Mouse (Mus musculus): Measurements from ENCODE around the gene Rdh7.
A peak's percentile ranks its signal among the peaks of the same experiment; 100 is the strongest.
"Not testable (repeated sequence)": the region's sequence is repeated elsewhere in the genome, so short reads cannot be mapped to it uniquely, and the experiment has no call there.

Rdh7 gene

DNA sequence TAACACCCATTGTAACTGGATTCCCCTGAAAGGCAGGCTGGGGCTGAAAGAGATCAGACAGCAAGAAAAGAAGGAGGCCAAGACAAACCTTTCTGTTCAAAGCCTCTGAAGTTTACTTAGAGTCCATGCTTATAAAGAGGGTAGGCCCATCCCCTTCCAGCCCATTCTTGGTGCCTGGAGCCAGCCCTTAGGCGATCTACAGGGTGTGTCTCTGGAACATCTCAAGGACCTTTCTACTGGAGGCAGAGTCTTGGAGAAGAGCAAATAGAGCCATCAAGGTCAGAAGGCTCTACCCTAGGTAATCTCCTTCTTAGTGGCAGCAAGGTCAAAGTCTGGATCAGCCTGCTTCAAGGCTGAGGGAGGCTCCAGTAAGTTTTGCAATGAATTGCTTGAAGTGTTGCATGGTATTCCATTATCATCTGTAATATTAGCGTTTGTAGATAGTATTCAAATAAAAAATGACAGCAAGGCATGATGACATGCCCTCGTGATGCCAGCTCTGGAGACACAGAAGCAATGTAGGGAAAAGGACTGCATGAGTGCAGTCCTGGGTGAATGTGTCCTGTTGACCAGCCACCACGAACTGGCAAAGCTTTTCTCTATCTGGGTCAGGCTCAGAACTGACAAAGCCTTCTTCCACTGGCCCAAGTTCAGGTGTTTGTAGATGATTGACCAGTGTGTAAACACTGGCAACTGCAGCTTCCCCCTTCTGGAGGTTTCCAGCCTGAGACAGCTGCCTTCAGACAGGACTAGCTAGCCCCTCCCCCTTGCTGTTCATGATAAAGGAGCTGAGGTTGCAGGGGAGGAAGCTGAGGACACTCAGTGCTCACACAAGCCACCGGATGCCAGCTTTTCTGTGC, 4.8 kb upstream of the Rdh7 start:
- not testable (repeated sequence) for DNase-seq (ENCODE audit: low read depth, low spot score)

DNA sequence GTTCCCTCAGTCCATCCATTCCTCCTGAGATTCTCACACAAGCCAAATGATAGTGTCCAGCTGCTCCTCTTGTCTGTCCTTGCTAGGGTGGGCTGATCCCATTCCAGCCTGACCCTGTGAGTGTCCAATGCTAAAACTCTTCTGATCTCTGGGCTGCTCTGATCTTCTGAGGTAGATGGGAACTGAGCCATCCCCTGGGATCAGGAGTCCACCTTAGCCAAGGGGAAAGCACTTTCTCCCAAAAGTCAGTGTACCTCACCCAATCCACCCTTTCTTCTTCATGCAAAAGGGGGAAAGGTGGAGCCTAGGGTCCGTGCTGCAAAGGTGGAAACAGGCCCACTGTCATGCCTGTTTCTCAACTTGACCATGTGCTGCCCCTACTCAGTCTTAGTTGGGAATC, 2.9 kb upstream of the Rdh7 start:
- DNase-seq (ENCODE audit: low read depth, low spot score): no peak

DNA sequence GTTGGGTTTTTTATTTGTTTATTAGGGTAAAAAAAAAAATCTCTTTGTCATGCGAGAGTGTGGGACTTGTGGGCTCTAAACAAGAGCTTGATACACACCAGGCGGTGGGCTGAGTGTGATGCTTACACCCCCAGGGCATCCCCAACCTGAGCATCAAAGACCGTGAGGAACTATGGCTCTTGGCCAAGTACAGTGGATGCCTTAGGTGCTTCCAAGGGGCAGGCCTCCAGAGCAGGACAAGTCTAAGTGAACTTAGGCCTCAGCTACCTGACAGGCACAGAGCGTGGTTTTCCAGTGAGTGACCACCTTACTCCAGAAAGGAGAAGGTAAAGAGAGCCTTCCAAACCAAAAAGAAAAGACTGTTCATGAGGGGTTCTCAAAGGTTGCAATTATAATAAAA, 1.6 kb downstream of the Rdh7 start:
- no peak for DNase-seq (ENCODE audit: low read depth, low spot score)

DNA sequence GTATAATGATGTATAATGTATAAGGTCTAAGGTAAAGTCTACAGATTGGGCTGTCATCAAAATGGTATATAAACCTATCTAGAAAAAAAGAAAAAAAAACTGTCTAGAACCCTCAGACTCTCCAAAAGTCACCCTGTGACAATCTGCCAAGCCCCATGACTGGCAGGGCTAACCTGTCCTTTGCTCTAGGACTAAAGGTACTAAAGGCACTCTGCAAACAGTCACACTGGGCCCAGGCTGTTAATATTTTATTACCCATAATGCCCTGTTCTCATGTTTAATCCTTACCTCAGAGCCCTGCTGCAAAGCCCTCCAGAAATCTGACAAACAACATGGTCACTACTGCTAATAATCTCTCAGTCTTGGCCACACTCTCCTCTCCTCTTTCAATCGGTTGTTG, 2.1 kb downstream of the Rdh7 start:
- no peak for DNase-seq (ENCODE audit: low read depth, low spot score)

DNA sequence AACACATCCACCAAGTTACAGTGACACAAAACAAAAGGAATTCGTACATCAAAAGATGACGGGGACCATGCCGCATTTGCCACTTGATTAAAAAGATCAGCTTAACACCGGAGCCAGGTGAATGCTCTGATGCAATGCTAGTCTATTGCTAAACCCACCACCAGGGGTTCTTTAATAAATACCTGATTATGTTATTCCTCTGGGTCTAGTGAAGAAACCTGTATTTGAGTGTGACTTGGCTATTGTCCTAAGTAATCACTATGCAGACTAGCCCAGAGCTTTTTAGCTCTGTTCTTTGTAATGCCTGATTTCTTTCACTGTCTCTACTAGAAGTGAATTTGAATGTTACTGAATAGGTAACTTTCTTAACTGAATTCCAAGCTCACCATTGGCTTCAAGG, 7.6 kb downstream of the Rdh7 start:
- no peak for DNase-seq (ENCODE audit: low read depth, low spot score)

DNA sequence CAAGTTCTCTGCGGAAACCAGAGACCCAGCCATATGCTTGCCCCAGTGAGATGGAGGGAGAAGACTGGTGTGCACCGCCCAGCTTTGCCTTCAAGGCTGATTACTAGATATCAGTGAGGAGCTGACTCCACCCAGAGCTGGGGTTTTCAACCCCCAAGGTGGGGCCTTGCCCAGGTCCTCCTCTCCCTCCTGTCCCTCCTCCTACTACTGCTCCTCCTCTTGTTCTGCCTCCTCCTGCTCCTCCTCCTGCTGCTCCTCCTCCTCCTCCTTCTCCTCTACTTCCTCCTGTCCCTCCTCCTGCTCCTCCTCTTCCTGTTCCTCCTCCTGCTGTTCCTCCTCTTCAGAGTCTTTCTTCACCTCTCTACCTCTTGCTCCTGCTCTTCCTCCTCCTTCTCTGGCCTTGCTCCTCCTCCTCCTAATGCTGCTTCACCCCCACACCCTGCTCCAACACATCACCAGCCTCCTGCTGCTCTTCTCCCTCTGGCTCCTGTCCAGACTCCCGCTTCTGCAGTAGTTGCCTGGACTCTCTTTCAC, 9.4 kb downstream of the Rdh7 start:
- DNase-seq (ENCODE audit: low read depth, low spot score): peak; percentile 50

DNA sequence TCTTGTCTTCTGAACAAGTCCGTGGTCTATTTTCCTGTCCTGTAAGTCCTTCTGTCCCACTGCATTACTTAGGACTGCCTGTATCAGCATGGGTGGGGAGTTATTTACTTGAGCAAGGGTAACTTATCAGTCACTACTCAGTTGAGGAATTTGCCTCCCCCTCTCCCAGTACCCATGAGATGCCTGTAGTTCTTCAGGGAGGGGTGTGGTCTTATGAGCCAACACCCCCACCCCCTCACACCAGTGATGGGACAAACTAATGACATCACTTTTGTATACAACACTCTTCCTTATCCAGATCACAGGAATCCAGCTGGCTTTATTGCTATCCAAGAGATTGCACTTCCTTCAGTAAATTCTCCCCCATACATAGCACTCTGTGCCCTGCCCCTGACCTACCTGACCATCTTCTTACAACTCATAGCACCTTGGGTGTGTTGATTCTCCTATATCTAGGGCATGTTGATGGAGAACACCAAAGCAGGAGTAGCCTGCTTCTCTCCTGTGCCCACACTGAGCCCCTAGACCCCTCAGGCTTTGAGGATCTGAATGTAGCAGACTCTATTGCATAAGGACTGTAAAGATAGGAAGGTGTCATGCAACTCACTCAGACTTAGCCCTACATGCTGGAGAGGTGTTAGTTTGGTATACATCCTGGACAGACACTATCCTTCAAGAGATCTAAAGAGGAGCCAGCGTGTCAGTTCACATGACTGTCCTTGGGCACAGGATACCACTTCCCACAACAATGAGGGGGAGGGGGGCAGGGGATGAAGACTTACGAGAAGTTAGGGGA, 10.2 kb downstream of the Rdh7 start:
- no peak for DNase-seq (ENCODE audit: low read depth, low spot score)

DNA sequence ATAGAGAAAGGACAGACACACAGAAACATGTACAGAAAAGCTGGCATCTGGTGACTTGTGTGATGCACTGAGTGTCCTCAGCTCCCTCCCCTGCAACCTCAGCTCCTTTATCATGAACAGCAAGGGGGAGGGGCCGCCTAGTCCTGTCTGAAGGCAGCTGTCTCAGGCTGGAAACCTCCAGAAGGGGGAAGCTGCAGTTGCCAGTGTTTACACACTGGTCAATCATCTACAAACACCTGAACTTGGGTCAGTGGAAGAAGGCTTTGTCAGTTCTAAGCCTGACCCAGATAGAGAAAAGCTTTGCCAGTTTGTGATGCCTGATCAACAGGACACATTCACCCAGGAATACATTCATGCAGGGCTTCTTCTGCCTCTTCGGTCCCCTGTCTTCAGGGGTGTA, 10.9 kb downstream of the Rdh7 start:
- no peak for DNase-seq (ENCODE audit: low read depth, low spot score)

DNA sequence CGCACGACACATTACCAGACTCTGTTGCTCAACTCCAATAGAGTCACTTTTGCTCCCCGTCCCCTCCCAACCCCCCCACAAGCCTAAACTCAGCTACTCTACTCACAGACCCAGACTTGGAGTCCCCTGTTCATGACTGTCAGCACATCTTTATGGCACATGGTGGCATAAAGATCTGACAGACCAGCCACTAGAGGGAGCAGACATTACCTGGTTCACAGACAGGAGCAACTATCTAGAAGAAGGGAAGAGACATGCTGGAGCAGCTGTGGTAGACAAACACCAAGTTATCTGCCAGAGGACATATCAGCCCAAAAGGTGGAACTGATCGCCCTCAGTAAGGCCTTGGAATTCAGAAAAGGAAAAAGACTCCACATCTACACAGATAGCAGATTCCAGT, 16.1 kb downstream of the Rdh7 start:
- DNase-seq (ENCODE audit: low read depth, low spot score): peak; percentile 23

DNA sequence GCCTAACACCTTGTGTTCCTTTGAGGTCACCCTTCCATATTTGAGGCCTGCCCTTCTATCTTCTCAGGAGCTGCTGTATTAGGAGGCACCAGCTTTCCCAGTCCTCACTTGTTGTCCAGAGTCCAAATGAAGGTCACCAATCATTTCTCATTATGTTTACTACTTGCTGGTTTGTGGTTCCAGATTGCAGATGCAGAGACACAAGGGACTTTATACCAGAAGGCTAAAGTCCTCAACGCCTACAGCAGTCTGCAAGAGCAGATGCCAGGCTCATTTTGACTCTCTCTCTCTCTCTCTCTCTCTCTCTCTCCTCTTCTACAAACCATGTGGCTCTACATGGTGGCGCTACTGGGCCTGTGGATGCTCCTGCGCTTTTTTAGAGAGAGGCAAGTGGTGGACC, 22.4 kb downstream of the Rdh7 start, which contains the start of gene Rdh16f2:
Rdh16f2 (plus strand) TSS at position 243 of the 400 bp plus-strand sequence.
- no peak for DNase-seq (ENCODE audit: low read depth, low spot score)

DNA sequence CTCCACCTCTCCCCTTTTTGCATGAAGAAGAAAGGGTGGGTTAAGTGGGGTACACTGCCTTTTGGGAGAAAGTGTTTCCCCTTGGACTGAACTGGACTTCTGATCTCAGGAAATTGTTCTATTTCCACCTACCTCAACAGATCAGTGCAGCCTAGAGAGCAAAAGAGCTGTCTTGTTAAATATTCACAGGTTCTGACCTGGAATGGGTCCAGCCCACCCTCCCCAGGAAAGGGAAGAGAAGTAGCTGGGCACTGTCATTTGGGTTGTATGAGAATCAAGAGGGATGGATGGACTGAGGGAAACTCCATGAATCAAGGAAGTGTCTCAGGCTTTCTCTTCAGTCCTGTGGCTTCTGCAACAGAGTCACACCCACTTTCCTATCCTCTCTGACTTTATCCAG, 23.7 kb downstream of the Rdh7 start:
- DNase-seq (ENCODE audit: low read depth, low spot score): no peak

DNA sequence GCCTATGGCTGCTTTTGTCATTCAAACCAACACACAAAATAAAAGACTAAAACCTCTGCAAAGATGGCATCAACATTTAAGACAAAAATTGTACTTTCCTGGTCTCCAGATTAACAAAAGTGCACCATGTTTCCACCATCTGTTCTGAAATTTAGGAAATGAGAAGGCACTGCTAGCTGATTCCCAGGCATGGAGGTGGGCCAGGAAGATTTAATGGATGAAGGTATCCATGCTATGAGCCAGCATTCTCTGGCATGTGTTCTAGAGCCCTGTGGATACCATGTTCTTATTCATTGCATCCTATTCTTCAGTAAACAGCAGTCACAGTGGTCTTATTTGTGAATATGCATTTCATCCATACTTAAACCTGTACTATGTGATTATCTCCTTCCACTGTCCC, 32.2 kb downstream of the Rdh7 start:
- DNase-seq (ENCODE audit: low read depth, low spot score): no peak

DNA sequence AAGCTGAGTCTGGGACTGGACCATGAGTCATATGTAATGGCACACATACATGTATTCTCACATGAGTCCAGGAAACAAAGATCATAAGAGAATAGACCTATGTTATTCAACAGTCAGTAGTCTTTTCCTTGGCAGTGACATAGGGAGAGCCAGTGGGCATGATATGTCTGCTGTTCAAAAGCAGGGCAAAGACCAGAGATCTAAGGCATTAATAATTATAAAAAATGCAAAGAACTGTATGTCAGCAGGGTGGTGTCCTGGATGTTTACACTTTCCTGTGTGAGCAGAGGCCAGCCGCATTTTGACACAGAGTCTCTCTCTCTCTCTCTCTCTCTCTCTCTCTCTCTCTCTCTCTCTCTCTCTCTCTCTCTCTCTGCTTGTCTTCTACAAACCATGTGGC, 39.0 kb downstream of the Rdh7 start, which contains the start of gene Rdh19:
Rdh19 (plus strand) TSS at position 301 of the 400 bp plus-strand sequence.
- no peak for DNase-seq (ENCODE audit: low read depth, low spot score)

DNA sequence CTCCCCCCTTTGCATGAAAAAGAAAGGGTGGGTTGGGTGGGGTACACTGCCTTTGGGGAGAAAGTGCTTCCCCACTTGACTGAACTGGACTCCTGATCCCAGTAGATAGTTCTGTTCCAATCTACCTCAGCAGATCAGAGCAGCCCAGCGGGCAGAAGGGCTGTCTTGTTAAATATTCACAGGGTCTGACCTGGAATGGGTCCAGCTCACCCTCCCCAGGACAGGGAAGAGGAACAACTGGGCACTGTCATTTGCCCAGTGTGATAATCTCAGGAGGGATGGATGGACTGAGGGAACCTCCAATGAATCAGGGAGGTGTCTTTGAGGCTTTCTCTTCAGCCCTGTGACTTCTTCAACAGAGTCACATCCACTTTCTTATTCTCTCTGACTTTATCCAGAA, 40.5 kb downstream of the Rdh7 start:
- no peak for DNase-seq (ENCODE audit: low read depth, low spot score)

DNA sequence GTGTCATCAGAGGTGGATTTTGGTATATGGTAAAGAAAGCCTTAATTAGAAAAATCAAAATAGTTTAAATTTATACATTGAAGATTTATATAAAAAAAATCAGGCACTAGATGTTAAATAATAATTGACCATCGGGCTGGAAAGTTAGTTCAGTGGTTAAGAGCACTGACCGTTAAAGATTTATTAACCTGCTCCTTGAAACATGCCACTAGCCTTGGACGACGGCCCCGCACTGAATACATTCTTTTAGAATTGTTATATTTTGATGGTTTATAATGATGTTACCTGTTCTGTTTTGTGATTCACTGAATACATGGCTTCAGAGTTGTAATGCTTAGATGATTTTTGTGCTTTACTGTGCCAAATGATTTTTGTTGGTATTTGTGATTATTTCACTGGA, 42.7 kb downstream of the Rdh7 start:
- not testable (repeated sequence) for DNase-seq (ENCODE audit: low read depth, low spot score)

DNA sequence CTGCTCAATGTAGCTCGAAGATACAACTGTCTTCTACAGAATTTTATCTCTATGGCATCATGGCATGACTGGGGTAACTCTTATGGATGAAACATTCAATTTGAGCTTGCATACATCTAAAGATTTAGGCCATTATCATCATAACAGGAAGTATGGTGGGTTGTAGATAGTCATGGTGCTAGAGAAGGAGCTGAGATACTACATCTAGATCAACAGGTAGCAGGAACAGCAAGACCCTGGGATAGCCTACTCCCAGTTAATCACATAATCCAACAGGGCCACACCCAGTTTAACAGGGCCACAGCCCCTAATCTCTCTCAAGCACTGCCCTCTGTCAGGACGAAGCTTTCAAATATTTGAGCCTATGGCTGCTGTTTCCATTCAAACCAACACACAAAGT, 47.8 kb downstream of the Rdh7 start:
- DNase-seq (ENCODE audit: low read depth, low spot score): no peak

DNA sequence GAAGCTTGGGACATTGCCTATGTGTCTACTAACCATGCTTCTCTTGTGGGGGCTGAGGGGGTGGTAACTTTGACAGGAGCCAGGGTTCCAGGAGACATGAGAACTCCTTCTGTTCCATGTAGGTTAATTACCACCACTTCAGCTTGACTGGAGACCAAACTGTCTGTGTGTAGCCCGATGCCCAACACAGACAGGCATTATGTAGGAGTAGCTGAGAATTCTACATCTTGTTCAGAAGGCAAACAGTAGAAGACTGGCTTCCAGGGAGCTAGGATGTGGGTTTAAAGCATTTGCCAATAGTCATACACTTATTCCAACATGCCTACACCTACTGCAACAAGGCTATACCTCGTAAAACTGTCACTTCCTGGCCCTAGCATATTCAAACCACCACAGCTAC, 50.1 kb downstream of the Rdh7 start:
- no peak for DNase-seq (ENCODE audit: low read depth, low spot score)

DNA sequence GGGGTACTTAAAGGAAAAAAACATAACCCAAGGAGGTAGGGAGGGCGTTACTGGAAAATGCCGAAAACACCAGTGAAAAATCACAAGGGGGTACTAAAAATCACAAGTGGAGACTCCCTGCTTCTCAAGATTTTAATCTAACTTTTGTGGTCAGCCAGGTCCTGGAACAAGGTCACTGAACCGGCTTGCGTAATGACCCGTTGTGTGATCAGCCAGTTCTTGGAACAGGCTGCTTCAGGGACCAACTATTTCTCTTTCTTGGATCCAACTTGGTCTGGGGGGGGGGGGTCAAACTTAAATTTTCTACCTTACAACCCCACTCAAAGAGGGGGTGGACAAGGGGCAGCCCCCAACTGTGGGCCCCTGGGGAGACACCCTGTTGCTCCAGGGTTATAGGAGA, 50.8 kb downstream of the Rdh7 start:
- DNase-seq (ENCODE audit: low read depth, low spot score): not testable (repeated sequence)

DNA sequence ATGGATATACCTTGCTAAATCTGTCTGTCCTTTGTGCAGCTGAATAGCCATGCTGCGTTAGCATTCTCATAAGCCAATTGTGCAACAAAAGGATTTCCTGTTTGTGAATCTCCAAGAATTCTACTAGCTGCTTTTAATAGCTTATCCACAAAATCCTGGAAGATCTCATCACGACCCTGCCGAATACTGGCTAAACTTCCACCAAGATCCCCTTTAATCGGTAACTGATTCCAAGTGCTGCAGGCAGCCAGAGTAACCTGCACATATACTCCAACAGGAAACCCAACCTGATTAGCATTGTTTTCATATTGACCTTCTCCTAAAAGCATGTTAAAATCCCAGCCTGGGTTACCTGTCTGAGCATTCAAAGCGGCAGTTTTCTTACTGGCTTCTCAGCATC, 53.3 kb downstream of the Rdh7 start:
- DNase-seq (ENCODE audit: low read depth, low spot score): no peak

DNA sequence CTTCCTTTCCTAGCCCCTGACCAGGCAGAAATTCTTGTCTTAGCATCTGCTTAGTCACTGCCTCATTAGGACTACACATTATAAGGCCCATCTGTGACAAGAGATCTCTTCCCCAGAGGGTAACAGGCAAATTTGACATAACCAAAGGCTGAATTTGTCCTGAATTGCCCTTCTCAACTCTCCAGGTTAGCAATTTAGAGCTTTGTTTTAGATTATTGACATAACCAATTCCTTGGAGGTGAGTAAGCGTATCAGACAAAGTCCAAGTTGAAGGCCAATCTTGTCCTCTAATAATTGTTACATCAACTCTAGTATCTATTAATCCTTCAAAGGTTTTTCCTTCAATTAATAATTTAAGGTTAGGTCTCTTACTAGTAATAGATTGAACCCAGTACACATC, 54.4 kb downstream of the Rdh7 start:
- DNase-seq (ENCODE audit: low read depth, low spot score): not testable (repeated sequence)
